Mouse (Mus musculus) neutrophil, adult 59 days (primary cell): Measurements from ENCODE around the gene Cfap69. TPM values are rescaled to one million over a fixed set of nuclear protein-coding genes. Genes with fewer than 3 reads are reported as not detected.

Experiments
- total RNA-seq, 2 experiments: library from RNA; stranded (reverse); gene quantifications; 1 replicate in 1 of 2; 2 replicates in 1 of 2; pipeline ENCODE4 v1.2.4; 2023

Cfap69 gene
- not detected for total RNA-seq

DNA sequence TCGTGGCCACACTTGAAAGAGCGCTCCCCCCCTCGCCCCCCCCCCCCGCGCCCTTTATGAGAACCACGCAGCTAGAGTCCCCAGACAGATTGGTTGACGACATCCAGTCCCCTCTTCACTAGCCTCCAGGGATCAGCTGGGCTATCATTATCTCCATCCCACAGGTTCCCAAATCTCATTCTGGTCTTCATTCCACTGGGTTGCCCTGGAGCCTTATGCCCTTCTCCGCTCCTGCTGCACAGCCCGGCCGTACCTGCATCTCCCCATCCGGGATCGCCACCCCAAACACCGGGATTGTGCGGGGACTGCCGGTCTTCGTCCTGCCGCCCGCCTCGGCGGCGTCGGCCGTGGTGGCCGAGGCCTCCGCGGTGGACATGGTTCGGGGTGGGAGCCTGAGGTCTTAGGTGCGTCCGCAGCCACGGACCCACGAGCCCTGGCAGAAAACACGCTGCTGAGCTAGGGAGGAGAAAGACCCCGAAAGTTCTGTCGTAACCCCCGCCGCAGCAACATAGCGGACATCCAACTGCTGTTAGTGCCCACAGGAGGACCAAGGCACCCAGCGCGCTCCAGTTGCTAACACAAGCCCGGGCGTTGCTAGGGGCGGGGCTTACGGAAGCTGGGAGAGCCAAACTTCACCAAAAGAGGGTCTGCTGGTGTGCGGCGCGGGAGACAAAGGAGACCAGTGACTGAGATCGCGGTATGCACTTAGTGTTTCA lies at the start of gene Cfap69:
TSS of gene Cfap69 (minus strand) at position 585 of the 716 bp plus-strand sequence.

DNA sequence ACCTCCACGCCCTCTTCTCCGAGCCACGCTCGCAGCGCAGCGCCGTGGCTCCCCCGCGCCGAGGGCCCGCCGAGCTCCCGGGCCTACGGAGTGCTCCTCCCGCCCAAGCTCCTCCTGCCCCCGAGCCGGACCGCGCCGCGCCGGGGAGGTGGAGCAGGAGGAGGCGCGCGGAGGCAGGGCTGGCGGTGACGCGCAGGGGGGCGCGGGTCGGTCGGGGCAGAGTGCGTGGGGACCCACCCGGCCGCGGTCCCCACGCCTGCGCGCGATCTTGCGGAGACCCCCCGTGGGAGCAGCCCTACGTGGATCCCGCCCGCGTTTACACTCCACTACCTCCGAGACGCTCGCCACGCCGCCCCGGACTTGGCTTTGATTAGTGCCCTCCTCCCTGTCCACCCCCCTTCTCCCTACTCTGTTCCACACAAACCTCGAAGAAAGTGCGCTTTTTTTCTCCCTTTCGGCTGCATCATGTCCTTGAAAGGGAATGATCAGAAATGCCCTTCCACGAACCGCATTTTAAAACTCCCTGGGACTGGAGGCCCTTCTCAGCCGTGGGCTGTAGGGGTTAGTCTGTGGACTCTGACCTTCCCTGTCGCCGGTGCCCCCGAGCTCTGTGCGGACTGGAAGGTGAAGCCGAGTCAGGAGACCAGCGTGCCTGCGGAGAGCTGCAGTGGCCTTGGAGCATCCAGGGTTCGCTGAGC lies 30.1 kb upstream of the Cfap69 start, which contains the start of gene Steap2:
TSS of gene Steap2 (minus strand) at position 623 of the 698 bp plus-strand sequence.

DNA sequence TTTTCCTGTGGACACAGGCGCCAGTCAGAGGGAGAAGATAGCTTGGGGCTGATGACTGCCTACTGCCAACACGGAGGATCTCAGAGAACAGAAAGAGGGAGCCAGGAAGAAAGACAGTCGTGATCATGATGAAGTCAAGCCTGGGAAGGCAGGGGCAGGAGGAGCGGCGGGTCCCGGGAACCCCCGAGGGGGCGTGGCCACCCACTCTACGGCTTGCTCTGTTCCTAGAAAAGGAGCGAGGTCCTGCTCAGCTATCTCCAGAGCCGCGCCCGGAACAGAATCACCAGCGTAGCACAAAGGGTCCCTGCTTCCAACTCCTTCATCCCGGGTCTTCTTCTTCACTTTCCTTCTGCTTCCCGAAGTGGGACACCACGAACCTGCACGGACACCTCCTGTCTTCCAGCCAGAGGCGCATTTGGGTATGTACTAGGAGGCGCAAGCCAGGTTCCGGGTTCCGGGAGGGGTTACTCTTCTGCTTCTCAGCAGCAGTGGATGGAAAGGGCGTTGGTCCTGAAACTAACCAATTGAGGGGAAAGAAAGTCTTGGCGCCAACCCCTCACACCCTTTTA lies 90.2 kb downstream of the Cfap69 start, which contains the start of gene Gm8773:
TSS of gene Gm8773 (plus strand) at position 51 of the 569 bp plus-strand sequence.

DNA sequence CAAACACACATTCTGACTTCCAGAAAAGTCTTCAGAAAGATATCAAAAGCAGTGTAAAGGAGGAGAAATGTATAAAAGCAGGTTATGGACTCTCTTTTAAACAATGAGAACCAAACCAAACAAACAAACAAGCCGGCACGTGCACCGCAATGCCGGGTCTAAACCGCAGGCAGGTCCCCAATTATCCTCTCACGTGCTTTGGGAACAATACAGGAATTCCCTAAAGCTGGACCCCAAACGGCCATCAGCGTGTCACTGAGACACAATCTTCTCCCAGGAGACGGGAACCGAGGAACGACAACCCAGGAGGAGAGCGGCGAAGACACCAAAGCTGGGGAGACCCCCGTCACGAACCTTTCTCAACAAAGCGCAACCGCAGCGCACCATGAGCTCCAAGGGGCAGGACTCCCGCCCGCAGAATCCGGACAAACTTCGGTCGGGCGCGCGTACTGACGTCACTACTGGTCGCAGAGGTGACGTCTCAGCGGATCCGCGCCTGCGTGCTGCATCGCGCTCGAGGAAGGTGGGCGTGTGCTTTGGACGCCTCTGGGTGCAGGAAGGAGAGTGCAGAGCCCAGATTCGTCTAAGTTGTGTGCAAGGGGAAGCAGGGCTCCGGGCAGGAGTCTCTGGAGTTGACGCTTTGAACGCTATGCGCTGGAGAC lies 104.8 kb downstream of the Cfap69 start, which contains the start of gene Gtpbp10:
TSS of gene Gtpbp10 (minus strand) at position 460 of the 662 bp plus-strand sequence.

Other genes with a start within 250 kb of the Cfap69 start
- 1 to 10 TPM; 4.2 to 5.1 TPM for gene Cdk14, start 243.9 kb downstream of the Cfap69 start, total RNA-seq
- not detected for gene 1700015F17Rik, start 185.1 kb downstream of the Cfap69 start, total RNA-seq
- 1 to 10 TPM; 2.4 to 3.2 TPM for gene Cldn12, start 149.3 kb downstream of the Cfap69 start, total RNA-seq
- gene Gtpbp10, start 104.7 kb downstream of the Cfap69 start, total RNA-seq, result 10 to 100 TPM; 10.1 to 12.2 TPM
- not detected for gene Gm8773, start 90.4 kb downstream of the Cfap69 start, total RNA-seq
- gene Steap2, start 30.3 kb upstream of the Cfap69 start, total RNA-seq, result not detected
- gene Steap1, start 85.1 kb upstream of the Cfap69 start, total RNA-seq, result not detected